Mouse (Mus musculus): Measurements from ENCODE around the gene Nr5a2.

Nr5a2 gene

GRCm38 (mm10) chr1:136960428-136961012 lies at the start of gene Nr5a2:
TSS of gene Nr5a2 (minus strand) at chr1:136960448.
- CTCF ChIA-PET = no interaction called here

GRCm38 (mm10) chr1:137008726-137009239 lies 48.5 kb upstream of the Nr5a2 start:
- CTCF ChIA-PET = no interaction called here

- CTCF ChIA-PET = no interaction called here
Measured at GRCm38 (mm10) chr1:137003816-137004215, 43.6 kb upstream of the Nr5a2 start.

GRCm38 (mm10) chr1:137003144-137003543 lies 42.9 kb upstream of the Nr5a2 start:
- CTCF ChIA-PET = no interaction called here

GRCm38 (mm10) chr1:136991762-136992352 lies 31.6 kb upstream of the Nr5a2 start:
- CTCF ChIA-PET = no interaction called here

- CTCF ChIA-PET = interaction anchor here (0.5 kb wide), 1 partner anchor 18 kb away, joined by 3 read pairs; no protein-coding TSS in a partner anchor
Measured at GRCm38 (mm10) chr1:136980253-136980893, 20.1 kb upstream of the Nr5a2 start.

- CTCF ChIA-PET = no interaction called here
Measured at GRCm38 (mm10) chr1:136977867-136978266, 17.6 kb upstream of the Nr5a2 start.

GRCm38 (mm10) chr1:136974040-136974439 lies 13.8 kb upstream of the Nr5a2 start:
- CTCF ChIA-PET = no interaction called here

- CTCF ChIA-PET = no interaction called here
Measured at GRCm38 (mm10) chr1:136973016-136973415, 12.8 kb upstream of the Nr5a2 start.

- CTCF ChIA-PET = no interaction called here
Measured at GRCm38 (mm10) chr1:136970995-136971394, 10.7 kb upstream of the Nr5a2 start.

GRCm38 (mm10) chr1:136966728-136967386 lies 6.6 kb upstream of the Nr5a2 start:
- CTCF ChIA-PET = no interaction called here

GRCm38 (mm10) chr1:136959491-136959890 lies 757 bp downstream of the Nr5a2 start:
- CTCF ChIA-PET = no interaction called here

- CTCF ChIA-PET = interaction anchor here (0.6 kb wide), 1 partner anchor 101 kb away, joined by 3 read pairs; no protein-coding TSS in a partner anchor
Measured at GRCm38 (mm10) chr1:136958666-136959065, 1.6 kb downstream of the Nr5a2 start.

GRCm38 (mm10) chr1:136958185-136958584 lies 2.1 kb downstream of the Nr5a2 start:
- CTCF ChIA-PET = interaction anchor here (0.6 kb wide), 1 partner anchor 101 kb away, joined by 3 read pairs; no protein-coding TSS in a partner anchor

GRCm38 (mm10) chr1:136957696-136958095 lies 2.6 kb downstream of the Nr5a2 start:
- CTCF ChIA-PET = no interaction called here

- CTCF ChIA-PET = no interaction called here
Measured at GRCm38 (mm10) chr1:136954108-136954494, 6.1 kb downstream of the Nr5a2 start.

GRCm38 (mm10) chr1:136953444-136954107 lies 6.7 kb downstream of the Nr5a2 start:
- CTCF ChIA-PET = no interaction called here

- CTCF ChIA-PET = no interaction called here
Measured at GRCm38 (mm10) chr1:136952609-136953311, 7.5 kb downstream of the Nr5a2 start.

- CTCF ChIA-PET = no interaction called here
Measured at GRCm38 (mm10) chr1:136951946-136952531, 8.2 kb downstream of the Nr5a2 start.

- CTCF ChIA-PET = no interaction called here
Measured at GRCm38 (mm10) chr1:136951155-136951650, 9.0 kb downstream of the Nr5a2 start.

GRCm38 (mm10) chr1:136949323-136949741 lies 10.9 kb downstream of the Nr5a2 start:
- CTCF ChIA-PET = no interaction called here
